Mouse (Mus musculus) neural tube, embryonic 11.5 days (tissue): ENCODE measurements around the gene Scrt2. TPM values are rescaled to one million over a fixed set of nuclear protein-coding genes. Genes with fewer than 3 reads are reported as not detected.

Experiments
- ATAC-seq: fragments of 200-750 bp; cut with Nextera tagmentation; 2 replicates; pipeline ENCODE4 v1.8.0; 2017; ENCODE audit warnings: moderate number of reproducible peaks, mild to moderate bottlenecking, moderate TSS enrichment, moderate library complexity; ENCODE audit not compliant: insufficient read depth, low FRiP score, low TSS enrichment
- DNase-seq: peaks from one replicate; pipeline ENCODE4 v3.0.0-alpha.2; 2015; ENCODE audit warnings: low spot score
- H3K27ac ChIP-seq: fragments of 300-500 bp; sonication (generic); 2 replicates; pipeline ENCODE4 v1.5.1; 2014; ENCODE audit warnings: low read depth, mild to moderate bottlenecking, low read length
- H3K27me3 ChIP-seq: fragments of 300-500 bp; sonication (generic); 2 replicates; pipeline ENCODE4 v1.6.1; 2014; ENCODE audit warnings: mild to moderate bottlenecking, low read length, mixed read lengths; ENCODE audit not compliant: control insufficient read depth, insufficient read depth
- H3K36me3 ChIP-seq: fragments of 300-500 bp; sonication (generic); 2 replicates; pipeline ENCODE4 v1.6.1; 2014; ENCODE audit warnings: mild to moderate bottlenecking, low read length, moderate library complexity, mixed read lengths; ENCODE audit not compliant: control insufficient read depth, insufficient read depth
- H3K4me1 ChIP-seq: fragments of 300-500 bp; sonication (generic); 2 replicates; pipeline ENCODE4 v1.6.1; 2014; ENCODE audit warnings: low read length, mixed read lengths; ENCODE audit not compliant: control insufficient read depth, insufficient read depth
- H3K4me2 ChIP-seq: fragments of 300-500 bp; sonication (generic); 2 replicates; pipeline ENCODE4 v1.6.1; 2014; ENCODE audit warnings: low read depth, mild to moderate bottlenecking, moderate library complexity
- H3K4me3 ChIP-seq: fragments of 300-500 bp; sonication (generic); 2 replicates; pipeline ENCODE4 v1.5.1; 2014; ENCODE audit warnings: low read depth, low read length
- H3K9ac ChIP-seq: fragments of 300-500 bp; sonication (generic); 2 replicates; pipeline ENCODE4 v1.6.1; 2014; ENCODE audit warnings: mild to moderate bottlenecking, low read length
- H3K9me3 ChIP-seq: fragments of 300-500 bp; sonication (generic); 2 replicates; pipeline ENCODE4 v1.6.1; 2016; ENCODE audit warnings: low read length; ENCODE audit not compliant: control insufficient read depth
- WGBS: fragments of 180-500 bp; shearing (Covaris S2); extraction: QIAGEN DNeasy Blood & Tissue Kit; methylation state at CpG from one replicate; pipeline ENCODE4 v1.1.7; 2014; 5-methylcytosine and 5-hydroxymethylcytosine counted together
- polyA plus RNA-seq: library from polyadenylated mRNA; unstranded; fragments of >200 nt; fragmentation: Nextera tagmentation; extraction: Ambion mirVana; gene quantifications from 2 replicates; pipeline ENCODE4 v1.2.1, GENCODE M21; 2014

Gene Scrt2
- 23.0 and 25.1 TPM in 2 replicates for polyA plus RNA-seq

DNA sequence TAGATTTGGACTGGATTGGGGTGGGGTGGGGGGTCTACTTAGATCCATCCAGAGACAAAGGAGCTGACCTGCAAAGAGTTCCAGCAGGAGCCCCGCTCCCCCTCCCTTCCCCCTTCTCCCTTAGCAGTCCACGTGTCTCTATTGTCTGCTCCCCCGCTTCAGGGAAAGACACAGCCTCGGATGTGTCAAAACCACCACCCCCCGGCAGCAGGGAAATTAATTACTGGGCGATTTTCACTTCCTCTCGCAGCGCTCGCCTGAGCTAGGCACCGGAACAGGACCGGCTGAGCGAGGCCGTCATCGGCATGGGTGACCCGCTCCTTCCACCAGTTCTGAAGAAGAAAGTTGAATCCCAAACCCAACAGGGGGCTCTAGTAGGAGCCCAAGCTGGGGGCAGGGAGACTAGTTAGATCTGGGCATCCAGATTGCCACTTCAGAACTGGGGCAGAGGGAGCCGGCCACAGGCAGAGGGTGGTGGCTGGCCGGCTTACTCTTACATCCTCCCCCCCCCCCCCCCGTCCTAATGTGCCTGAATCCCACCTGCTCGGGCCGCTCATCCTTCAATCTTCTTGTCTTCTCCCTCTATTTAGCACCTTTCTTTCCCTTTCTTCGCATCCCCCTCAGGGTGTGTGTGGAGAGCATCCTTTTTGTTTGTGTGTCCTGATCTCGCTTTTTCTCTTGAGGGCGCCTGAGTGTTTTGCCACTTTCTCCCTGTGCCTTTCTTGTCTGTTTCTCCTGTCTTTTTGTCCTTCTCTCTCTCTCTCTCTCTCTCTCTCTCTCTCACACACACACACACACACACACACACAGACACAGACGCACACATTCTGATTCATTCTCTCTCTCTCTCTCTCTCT, at the start of gene Scrt2:
Gene Scrt2 (plus strand): TSS at position 845 of the 857 bp plus-strand sequence.
- H3K4me1 ChIP-seq: peaks cover 7% of the 10 kb centered on the region; the same call in 1 of the 2 replicates
- ATAC-seq: peak; percentile 64
- WGBS: under 1% methylated on average over 24 of the region's 24 CpGs

DNA sequence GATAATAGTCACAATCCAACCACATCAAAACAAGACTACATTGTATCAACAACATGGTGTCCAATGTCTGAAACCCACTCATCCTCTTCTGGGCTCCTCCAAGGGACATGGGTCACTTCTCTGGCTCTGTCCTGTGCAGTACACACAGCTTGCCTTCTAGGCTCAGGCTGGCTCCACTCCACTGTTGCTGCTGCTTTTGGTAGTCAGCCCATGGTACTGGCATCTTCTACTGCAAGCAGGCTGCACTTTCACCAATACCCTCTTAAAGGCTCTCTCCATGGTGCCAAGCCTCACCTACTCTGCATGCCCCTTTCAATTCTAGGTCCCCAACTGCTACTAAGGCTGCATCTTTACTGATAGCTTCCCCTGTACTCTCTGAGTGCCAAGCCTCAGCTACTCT, 41.2 kb upstream of the Scrt2 start:
- Histone ChIP-seq H3K9ac (no peak overlapping the region), H3K4me2 (no peak overlapping the region), H3K27me3 (peaks cover 2% of the 10 kb centered on the region; the same call in 1 of the 2 replicates), H3K4me1 (no peaks in the 10 kb centered on the region), H3K9me3 (no peaks in the 10 kb centered on the region), H3K36me3 (no peaks in the 10 kb centered on the region), H3K4me3 (no peak overlapping the region), H3K27ac (no peak overlapping the region)
- DNase-seq (no peak), ATAC-seq (no peak)

More for the DNA sequence above, at the start of gene Scrt2:
- Histone ChIP-seq H3K27me3 (peaks cover 6% of the 10 kb centered on the region; the same call in 1 of the 2 replicates), H3K4me2 (peak within 1 kb of the TSS; percentile 58), H3K27ac (peak within 1 kb of the TSS; percentile 97), H3K9ac (peak within 1 kb of the TSS; percentile 91), H3K9me3 (no peaks in the 10 kb centered on the region), H3K36me3 (no peaks in the 10 kb centered on the region), H3K4me3 (peak within 1 kb of the TSS; percentile 71)
- DNase-seq: peak; percentile 82

DNA sequence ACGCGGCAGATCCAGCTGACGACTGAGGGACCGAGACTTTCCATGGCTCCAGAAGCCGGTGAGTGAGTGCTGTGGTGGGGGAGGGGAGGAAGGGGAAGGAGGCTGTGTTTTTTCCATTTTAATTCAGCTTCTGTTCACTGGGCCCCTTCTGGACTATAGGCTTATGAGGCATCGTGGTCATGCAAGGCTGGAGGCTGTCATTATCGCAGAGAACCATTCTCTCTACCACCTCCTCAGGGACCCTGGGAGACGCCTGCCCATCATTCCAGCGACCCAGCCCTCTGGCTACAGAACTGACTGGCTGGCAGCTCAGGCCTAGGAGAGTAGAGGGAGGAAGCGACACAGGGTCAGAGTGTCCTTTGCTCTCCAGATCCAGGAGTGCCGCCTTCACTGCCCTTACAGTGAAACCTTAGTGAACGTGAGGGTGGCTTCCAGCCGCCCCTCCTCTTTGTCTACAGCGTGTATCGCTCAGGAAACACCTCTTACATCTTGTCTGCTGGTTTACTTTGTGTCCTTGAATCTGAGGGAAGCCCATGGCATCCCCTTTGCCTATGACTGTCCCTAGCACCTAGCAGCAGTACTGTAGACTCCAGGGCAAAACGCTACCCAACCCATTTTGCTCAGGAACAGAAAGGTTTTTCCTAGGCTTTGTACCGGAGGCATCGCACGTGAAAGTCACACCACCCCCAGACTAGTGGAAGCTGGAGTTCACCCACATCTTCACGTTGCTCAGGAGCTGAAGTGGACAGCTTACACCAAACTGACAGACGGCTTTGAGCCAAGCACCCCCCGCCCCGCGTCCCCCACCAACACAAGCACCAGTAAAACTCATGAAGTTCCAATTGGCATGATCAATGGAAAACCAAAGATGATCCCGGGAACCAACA, 34.0 kb upstream of the Scrt2 start:
- Histone ChIP-seq H3K27me3 (peaks cover 33% of the 10 kb centered on the region), H3K4me3 (no peak overlapping the region), H3K36me3 (no peaks in the 10 kb centered on the region), H3K9ac (peak overlapping the region; percentile 81), H3K27ac (peak overlapping the region; percentile 95), H3K4me2 (peak overlapping the region; percentile 92), H3K9me3 (no peaks in the 10 kb centered on the region), H3K4me1 (peaks cover 29% of the 10 kb centered on the region)
- peak; percentile 25; the same call in 1 of the 2 replicates for ATAC-seq
- DNase-seq: peak; percentile 65
- 2% methylated on average over 25 of the region's 25 CpGs for WGBS

DNA sequence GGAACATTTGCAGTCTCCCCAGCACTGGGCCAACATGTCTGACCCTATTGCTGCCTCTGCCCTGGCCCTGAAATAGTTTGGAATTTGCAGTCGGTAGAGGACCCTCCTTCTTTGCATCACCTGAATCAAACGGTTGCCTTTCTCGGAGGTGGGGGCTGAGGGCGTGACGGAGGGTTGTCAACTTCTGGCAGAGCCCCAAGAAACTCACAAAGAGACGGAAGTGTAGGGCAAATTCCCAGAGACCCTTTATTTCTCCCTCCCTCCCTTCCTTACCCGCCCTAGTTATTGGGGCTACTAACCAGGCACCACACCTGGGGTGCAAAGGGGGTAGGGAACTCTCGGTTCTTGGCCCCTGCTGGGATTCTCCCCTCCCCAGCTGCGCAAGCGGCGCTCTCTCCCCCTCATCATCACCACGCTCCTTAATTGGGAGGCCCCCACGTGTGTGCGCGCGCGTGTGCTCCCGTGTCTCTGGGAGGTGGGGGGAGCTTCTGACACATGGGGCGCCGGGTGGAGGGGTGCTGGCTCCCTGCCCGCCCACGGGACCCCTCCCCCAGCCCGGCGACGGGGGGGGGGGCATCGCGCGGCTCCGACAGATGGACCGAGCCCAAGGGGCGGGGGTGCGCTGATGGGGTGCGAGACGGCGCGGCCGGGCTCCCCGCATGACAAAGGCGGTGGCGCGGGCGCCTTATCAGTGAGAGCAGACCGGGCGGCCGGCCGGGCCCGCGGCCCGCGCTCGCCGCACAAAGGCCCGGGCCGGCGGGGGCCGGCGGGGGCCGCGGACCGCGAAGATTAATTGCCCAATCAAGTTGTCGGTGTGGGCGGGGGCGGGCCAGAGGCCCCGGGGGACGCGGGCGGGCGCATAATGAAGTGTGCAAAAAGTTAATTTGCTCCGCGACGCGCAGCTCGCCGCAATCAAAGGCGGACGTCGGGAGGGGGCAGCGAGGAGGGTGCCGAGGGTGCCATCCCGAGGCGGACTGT, 33.0 kb upstream of the Scrt2 start:
- H3K27me3 ChIP-seq: peaks cover 35% of the 10 kb centered on the region
- under 1% methylated on average over 74 of the region's 82 CpGs for WGBS

DNA sequence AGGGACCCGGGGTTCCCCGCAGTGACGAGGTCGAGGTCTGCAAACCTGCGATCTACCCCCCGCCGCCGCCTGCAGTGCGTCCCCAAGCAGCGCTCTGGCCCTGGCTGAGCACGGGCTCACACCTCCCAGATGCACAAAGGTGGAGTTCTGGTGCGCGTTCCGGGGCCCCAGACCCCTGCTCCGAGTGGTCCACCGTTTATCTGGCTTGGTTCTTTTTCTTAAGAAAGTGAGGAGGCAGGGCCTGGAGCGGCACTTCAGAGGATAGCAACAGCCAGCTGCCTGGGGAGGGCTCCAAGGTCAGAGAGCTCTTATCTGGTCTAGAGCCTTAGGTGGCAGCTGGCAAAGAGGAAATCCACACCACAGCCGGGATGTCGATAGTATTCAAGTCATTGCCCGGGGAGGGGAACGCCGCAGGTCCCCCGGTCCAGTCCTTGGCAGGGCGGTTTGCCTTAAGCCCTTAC, 32.3 kb upstream of the Scrt2 start:
- under 1% methylated on average over 24 of the region's 24 CpGs for WGBS
- Histone ChIP-seq H3K4me3 (peak overlapping the region; percentile 39), H3K4me1 (peaks cover 29% of the 10 kb centered on the region), H3K9me3 (no peaks in the 10 kb centered on the region), H3K4me2 (peak overlapping the region; percentile 92), H3K36me3 (no peaks in the 10 kb centered on the region), H3K9ac (peak overlapping the region; percentile 81), H3K27ac (peak overlapping the region; percentile 95), H3K27me3 (peaks cover 35% of the 10 kb centered on the region)
- ATAC-seq (peak; percentile 11), DNase-seq (peak; percentile 70)

More for the DNA sequence above, 33.0 kb upstream of the Scrt2 start:
- H3K36me3 ChIP-seq: no peaks in the 10 kb centered on the region
- DNase-seq (no peak), ATAC-seq (peak; percentile 53)
- H3K9me3 ChIP-seq: no peaks in the 10 kb centered on the region
- H3K4me1 ChIP-seq: peaks cover 29% of the 10 kb centered on the region
- peak overlapping the region; percentile 92 for H3K4me2 ChIP-seq
- peak overlapping the region; percentile 95 for H3K27ac ChIP-seq
- peak overlapping the region; percentile 39 for H3K4me3 ChIP-seq
- peak overlapping the region; percentile 81 for H3K9ac ChIP-seq

DNA sequence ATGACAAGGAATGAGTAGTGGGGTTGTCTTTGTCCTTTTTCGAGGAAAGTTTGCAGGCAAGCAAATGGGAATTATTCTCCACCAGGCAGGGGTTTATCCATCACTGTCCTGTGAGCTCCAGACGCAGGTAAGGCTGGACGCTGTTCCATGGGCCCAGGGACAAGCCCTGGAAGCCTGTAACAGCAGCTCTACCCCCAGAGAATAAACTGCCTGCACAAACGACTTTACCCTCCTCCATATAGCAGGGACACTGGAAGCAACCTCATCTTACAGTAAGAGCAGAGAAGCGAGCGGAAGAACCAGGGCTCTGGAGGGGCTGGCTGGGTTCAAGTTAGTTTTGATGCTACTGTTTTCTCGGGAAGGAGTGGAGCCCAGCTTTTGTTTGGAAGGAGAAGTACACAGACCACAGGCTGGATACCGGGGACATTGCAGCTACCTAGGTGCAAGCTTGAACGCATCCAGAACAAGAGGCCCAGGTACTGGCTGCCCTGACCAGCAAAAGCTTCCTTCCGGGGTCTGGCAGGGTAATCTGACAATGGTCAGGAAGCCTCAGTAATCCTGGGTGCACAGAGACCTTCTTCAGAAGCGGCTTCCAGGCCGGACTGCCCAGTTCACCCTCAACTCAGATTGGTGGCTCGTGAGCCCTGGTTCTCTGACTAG, 31.6 kb upstream of the Scrt2 start:
- peak overlapping the region; percentile 95 for H3K27ac ChIP-seq
- H3K4me3 ChIP-seq: peak overlapping the region; percentile 39
- H3K9me3 ChIP-seq: no peaks in the 10 kb centered on the region
- peak; percentile 64 for DNase-seq
- no peaks in the 10 kb centered on the region for H3K36me3 ChIP-seq
- peaks cover 29% of the 10 kb centered on the region for H3K4me1 ChIP-seq
- ATAC-seq: no peak; the same call in none of the 2 replicates
- H3K4me2 ChIP-seq: peak overlapping the region; percentile 92
- H3K27me3 ChIP-seq: peaks cover 33% of the 10 kb centered on the region
- H3K9ac ChIP-seq: peak overlapping the region; percentile 81
- 4% methylated on average over 13 of the region's 13 CpGs for WGBS

DNA sequence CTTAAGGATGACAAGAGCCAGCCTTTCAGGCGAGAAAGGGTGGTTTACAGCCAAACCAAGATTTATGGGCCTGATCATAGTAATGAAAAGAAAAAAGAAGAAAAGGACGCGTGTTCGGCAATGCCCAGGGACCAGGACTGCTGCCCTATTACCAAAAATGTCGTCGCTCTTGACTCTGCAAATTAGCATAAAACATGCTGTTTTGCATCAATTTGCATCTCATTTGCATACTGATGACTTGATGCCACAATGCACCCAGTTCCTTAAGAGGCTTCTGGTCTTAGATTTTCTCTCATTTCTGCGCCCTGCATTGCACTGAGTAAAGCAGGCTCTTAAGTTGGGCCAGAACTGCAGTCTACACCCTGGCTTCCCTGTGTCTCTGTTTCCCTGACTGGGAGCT, 31.0 kb upstream of the Scrt2 start:
- H3K9me3 ChIP-seq: no peaks in the 10 kb centered on the region
- no peak for DNase-seq
- no peaks in the 10 kb centered on the region for H3K36me3 ChIP-seq
- H3K4me1 ChIP-seq: peaks cover 29% of the 10 kb centered on the region
- H3K4me3 ChIP-seq: no peak overlapping the region; the same call in 1 of the 2 replicates
- WGBS: 6% methylated on average over 7 of the region's 7 CpGs
- H3K4me2 ChIP-seq: peak overlapping the region; percentile 92
- peak; percentile 57 for ATAC-seq
- peak overlapping the region; percentile 95 for H3K27ac ChIP-seq
- H3K9ac ChIP-seq: peak overlapping the region; percentile 81
- peaks cover 33% of the 10 kb centered on the region for H3K27me3 ChIP-seq
